Mouse (Mus musculus): ENCODE results near the gene Sorbs2. TPM values are rescaled to one million over a fixed set of nuclear protein-coding genes. Genes with fewer than 3 reads are reported as not detected.

Sorbs2 gene
- total and polyA plus RNA-seq, 2 experiments from 2014 or later, result 33.2 to 88.8 TPM

DNA sequence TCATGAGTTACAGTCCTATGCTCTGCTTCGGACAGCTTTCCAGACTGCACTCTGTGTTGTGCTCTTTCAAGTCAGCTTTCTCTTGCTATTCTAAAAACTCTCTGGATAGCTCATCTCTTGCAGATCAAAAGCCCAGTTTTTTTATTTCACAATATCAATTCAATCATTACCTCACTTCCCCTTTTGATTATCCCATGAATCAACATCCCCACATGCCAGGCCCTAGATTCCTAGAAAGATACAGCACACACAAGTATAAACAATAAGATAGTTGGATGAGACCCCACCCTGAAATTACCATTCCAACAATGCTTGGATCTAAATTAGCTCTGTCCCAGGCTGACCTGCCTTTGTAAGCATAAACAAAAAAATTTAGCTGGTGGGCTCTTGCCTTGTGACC, 57.6 kb downstream of the Sorbs2 start:
- no peaks in the 10 kb centered on the region for H3K4me1 ChIP-seq (ENCODE audit: insufficient read depth)
- WGBS, result 97% methylated on average over 1 of the region's 1 CpGs
- no peaks in the 10 kb centered on the region for H3K27me3 ChIP-seq (ENCODE audit: insufficient read depth, low read length)
- H3K4me3 ChIP-seq (ENCODE audit: low read depth, low read length), result no peak overlapping the region
- H3K9ac ChIP-seq, result no peak overlapping the region
- no peaks in the 10 kb centered on the region for H3K36me3 ChIP-seq (ENCODE audit: insufficient read depth)
- no peaks in the 10 kb centered on the region for H3K9me3 ChIP-seq (ENCODE audit: low read length)
- H3K27ac ChIP-seq (ENCODE audit: low read depth, low read length), result no peak overlapping the region
- no peak overlapping the region for H3K4me2 ChIP-seq (ENCODE audit: low read depth)
- DNase-seq, result no peak
- ATAC-seq, result no peak
- TF ChIP-seq CTCF (IDR thresholded peaks at IDR 0.05; ENCODE audit: low read depth), result no peak

DNA sequence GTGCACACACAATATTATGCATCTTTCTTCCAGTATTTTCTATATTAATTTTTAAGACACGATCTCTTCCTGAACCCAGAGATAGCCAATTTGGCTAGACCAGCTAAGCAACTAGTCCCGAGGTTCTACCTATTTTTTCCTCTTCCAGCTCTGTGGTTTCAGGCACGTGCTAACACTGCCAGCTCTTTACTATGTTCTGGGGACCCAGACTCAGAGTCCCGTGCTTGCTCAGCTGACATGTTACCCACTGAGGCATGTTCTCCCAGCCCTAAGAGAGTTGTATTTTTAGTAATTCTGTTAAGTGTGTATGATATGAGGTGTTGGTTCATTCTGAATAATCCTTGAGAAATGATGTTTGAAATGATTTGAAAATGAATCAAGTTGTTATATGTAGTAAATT, 62.5 kb downstream of the Sorbs2 start:
- Histone ChIP-seq H3K9ac (no peak overlapping the region), H3K27me3 (ENCODE audit: insufficient read depth, low read length) (no peaks in the 10 kb centered on the region), H3K4me3 (ENCODE audit: low read depth, low read length) (no peak overlapping the region), H3K4me2 (ENCODE audit: low read depth) (no peak overlapping the region), H3K9me3 (ENCODE audit: low read length) (no peaks in the 10 kb centered on the region), H3K27ac (ENCODE audit: low read depth, low read length) (no peak overlapping the region), H3K4me1 (ENCODE audit: insufficient read depth) (no peaks in the 10 kb centered on the region), H3K36me3 (ENCODE audit: insufficient read depth) (no peaks in the 10 kb centered on the region)
- WGBS, result 78% methylated on average over 4 of the region's 4 CpGs
- DNase-seq, result no peak
- ATAC-seq, result no peak
- TF ChIP-seq CTCF (IDR thresholded peaks at IDR 0.05; ENCODE audit: low read depth), result no peak

DNA sequence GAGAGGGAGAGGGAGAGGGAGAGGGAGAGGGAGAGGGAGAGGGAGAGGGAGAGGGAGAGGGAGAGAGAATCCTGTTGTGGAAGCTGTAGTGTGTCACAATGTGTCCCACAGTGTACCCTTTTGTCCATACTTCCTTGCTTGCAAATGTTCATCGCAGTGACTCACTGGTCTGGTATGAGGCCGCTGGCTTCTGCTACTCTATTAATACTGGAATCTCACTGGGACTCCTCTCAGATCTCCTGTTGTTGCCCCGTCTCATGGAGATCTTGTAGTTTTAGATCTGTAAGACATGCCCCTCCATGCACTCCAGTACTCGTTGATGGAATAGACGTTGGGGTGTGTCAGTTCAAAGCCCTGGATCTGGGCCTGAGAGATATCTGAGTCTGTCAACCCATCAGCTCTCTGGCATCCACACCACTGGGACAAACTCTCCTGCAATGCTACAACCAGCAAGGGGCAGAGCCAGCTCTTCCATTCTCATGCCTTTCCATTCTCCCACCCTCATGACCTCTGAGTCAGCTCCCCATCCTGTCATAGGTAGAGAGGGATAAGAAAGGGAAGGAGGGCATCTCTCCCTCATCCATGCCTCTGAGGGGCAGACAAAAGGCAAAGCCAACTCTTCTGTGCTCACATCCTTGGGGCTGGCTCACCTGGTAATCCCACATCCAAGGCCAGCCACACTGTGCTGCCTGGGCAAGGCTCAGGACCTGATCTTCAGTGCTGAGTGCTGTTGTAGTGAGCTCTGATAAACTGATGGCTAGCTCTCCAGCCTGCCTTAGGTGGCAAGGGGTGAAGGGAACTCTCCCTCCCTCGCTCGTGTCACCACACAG, 72.3 kb downstream of the Sorbs2 start:
- Histone ChIP-seq H3K9ac (no peak overlapping the region), H3K36me3 (ENCODE audit: insufficient read depth) (no peaks in the 10 kb centered on the region), H3K27me3 (ENCODE audit: insufficient read depth, low read length) (no peaks in the 10 kb centered on the region), H3K4me2 (ENCODE audit: low read depth) (no peak overlapping the region), H3K27ac (ENCODE audit: low read depth, low read length) (no peak overlapping the region), H3K4me1 (ENCODE audit: insufficient read depth) (no peaks in the 10 kb centered on the region), H3K9me3 (ENCODE audit: low read length) (no peaks in the 10 kb centered on the region), H3K4me3 (ENCODE audit: low read depth, low read length) (no peak overlapping the region)
- DNase-seq (no peak), ATAC-seq (no peak)
- no peak for TF ChIP-seq CTCF (IDR thresholded peaks at IDR 0.05; ENCODE audit: low read depth)
- 83% methylated on average over 7 of the region's 7 CpGs for WGBS

DNA sequence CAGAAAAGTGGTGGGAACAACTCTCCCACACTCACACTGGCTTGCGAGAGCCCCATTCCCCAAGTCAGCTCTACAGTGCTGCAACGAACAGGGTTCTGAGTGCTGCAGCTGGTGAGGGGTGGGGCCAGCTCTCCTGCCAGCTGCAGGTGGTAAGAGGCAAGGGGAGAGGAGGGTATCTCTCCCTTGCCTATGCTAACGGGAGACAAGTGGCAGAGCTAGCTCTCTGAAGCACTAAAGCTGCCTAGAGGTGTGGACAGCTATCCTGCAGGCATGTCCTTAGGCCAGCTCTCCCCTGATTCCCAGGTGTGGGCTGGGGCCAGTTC, 72.9 kb downstream of the Sorbs2 start:
- WGBS, result 48% methylated on average over 3 of the region's 3 CpGs

DNA sequence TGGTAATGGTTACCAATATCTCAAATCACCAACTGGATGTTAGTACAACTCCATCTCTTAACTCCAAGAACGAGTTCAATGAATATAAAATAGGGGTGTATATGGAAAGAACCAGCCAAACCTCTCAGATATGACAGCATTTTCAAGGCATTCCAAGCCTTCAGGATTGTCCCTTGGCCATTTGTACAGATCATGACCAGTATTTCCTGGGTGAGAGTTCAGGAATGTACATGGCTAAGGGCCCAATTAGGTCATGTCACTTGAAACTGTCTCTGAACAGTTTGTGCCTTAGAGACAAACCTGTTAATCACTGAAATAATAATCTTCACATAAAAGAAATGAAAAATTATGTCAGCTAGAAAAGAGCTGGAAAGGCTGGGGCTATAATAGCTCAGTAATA, 76.3 kb downstream of the Sorbs2 start:
- no peaks in the 10 kb centered on the region for H3K9me3 ChIP-seq (ENCODE audit: low read length)
- DNase-seq (no peak), ATAC-seq (no peak)
- H3K4me2 ChIP-seq (ENCODE audit: low read depth), result no peak overlapping the region
- H3K4me1 ChIP-seq (ENCODE audit: insufficient read depth), result no peaks in the 10 kb centered on the region
- TF ChIP-seq CTCF (IDR thresholded peaks at IDR 0.05; ENCODE audit: low read depth), result no peak
- no peaks in the 10 kb centered on the region for H3K36me3 ChIP-seq (ENCODE audit: insufficient read depth)
- no peak overlapping the region for H3K27ac ChIP-seq (ENCODE audit: low read depth, low read length)
- no peak overlapping the region for H3K9ac ChIP-seq
- WGBS, result 90% methylated on average over 1 of the region's 1 CpGs
- no peaks in the 10 kb centered on the region for H3K27me3 ChIP-seq (ENCODE audit: insufficient read depth, low read length)
- no peak overlapping the region for H3K4me3 ChIP-seq (ENCODE audit: low read depth, low read length)

More for the DNA sequence above, 72.9 kb downstream of the Sorbs2 start:
- TF ChIP-seq CTCF (IDR thresholded peaks at IDR 0.05; ENCODE audit: low read depth), result no peak
- no peak overlapping the region for H3K4me3 ChIP-seq (ENCODE audit: low read depth, low read length)
- no peak overlapping the region for H3K27ac ChIP-seq (ENCODE audit: low read depth, low read length)
- no peaks in the 10 kb centered on the region for H3K27me3 ChIP-seq (ENCODE audit: insufficient read depth, low read length)
- DNase-seq (no peak), ATAC-seq (no peak)
- no peaks in the 10 kb centered on the region for H3K4me1 ChIP-seq (ENCODE audit: insufficient read depth)
- no peak overlapping the region for H3K9ac ChIP-seq
- no peak overlapping the region for H3K4me2 ChIP-seq (ENCODE audit: low read depth)
- no peaks in the 10 kb centered on the region for H3K36me3 ChIP-seq (ENCODE audit: insufficient read depth)
- H3K9me3 ChIP-seq (ENCODE audit: low read length), result no peaks in the 10 kb centered on the region

DNA sequence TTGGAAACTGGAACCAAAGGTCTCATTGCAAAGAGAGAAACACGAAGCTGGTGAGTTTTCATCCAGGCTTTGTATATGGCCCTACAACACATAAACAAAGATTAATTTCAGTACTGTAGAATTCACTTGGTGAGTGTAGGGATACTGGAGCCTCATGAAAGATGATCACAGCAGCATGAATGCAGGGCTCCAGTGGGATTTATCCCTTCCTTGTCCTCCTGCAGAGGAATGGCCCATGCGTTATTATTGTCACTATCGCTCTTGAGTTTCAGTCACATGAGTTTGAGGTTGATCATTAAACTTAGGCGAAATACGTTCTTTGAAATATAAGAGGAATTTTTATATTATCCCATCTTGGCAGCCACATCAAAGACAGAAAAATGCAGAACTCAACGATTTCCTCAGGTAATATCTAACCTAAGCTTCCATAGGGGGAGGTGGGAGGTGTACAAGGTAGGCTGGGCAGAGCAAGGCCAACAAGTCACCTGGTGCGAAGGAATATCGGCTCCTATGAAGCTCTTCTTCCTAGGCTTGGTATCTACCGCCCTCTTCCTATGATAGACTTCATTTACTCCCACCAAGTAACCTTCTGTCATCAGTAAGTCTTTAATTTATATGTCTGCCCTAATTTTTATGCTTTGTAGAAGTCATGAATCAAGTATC, 76.9 kb downstream of the Sorbs2 start:
- no peaks in the 10 kb centered on the region for H3K9me3 ChIP-seq (ENCODE audit: low read length)
- no peak overlapping the region for H3K9ac ChIP-seq
- no peak for TF ChIP-seq CTCF (IDR thresholded peaks at IDR 0.05; ENCODE audit: low read depth)
- WGBS, result 93% methylated on average over 9 of the region's 9 CpGs
- no peak overlapping the region for H3K27ac ChIP-seq (ENCODE audit: low read depth, low read length)
- ATAC-seq (no peak), DNase-seq (no peak)
- no peaks in the 10 kb centered on the region for H3K27me3 ChIP-seq (ENCODE audit: insufficient read depth, low read length)
- no peaks in the 10 kb centered on the region for H3K36me3 ChIP-seq (ENCODE audit: insufficient read depth)
- no peak overlapping the region for H3K4me3 ChIP-seq (ENCODE audit: low read depth, low read length)
- no peaks in the 10 kb centered on the region for H3K4me1 ChIP-seq (ENCODE audit: insufficient read depth)
- H3K4me2 ChIP-seq (ENCODE audit: low read depth), result no peak overlapping the region

DNA sequence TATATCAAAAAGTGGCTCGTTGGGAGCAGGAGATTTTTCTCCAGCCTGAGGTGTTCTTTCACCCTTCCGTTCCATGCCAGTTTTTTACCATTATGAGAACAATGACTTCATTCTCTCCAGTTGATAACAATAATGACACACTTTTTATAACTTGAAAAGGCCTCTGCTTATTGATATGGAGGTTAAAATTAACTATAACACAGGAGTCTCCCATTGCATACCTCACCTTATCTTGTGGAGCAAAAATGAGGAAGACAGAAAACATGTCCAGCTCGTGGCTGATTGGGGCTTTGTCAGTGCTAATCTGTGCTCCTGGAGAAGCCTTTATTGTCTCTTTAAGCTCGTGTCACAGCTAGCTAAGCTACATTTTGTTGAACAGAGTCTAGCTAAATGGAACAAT, 77.6 kb downstream of the Sorbs2 start:
- H3K27me3 ChIP-seq (ENCODE audit: insufficient read depth, low read length), result no peaks in the 10 kb centered on the region
- no peaks in the 10 kb centered on the region for H3K36me3 ChIP-seq (ENCODE audit: insufficient read depth)
- ATAC-seq (no peak), DNase-seq (no peak)
- WGBS, result 39% methylated on average over 4 of the region's 4 CpGs
- H3K9ac ChIP-seq, result no peak overlapping the region
- no peak for TF ChIP-seq CTCF (IDR thresholded peaks at IDR 0.05; ENCODE audit: low read depth)
- H3K9me3 ChIP-seq (ENCODE audit: low read length), result no peaks in the 10 kb centered on the region
- no peak overlapping the region for H3K4me2 ChIP-seq (ENCODE audit: low read depth)
- no peaks in the 10 kb centered on the region for H3K4me1 ChIP-seq (ENCODE audit: insufficient read depth)
- no peak overlapping the region for H3K4me3 ChIP-seq (ENCODE audit: low read depth, low read length)
- no peak overlapping the region for H3K27ac ChIP-seq (ENCODE audit: low read depth, low read length)
